Mouse (Mus musculus): ENCODE data around the gene Adgrg2. TPM values are rescaled to one million over a fixed set of nuclear protein-coding genes. Genes with fewer than 3 reads are reported as not detected.

Adgrg2 gene
- total and polyA plus RNA-seq, 3 experiments: not detected

DNA sequence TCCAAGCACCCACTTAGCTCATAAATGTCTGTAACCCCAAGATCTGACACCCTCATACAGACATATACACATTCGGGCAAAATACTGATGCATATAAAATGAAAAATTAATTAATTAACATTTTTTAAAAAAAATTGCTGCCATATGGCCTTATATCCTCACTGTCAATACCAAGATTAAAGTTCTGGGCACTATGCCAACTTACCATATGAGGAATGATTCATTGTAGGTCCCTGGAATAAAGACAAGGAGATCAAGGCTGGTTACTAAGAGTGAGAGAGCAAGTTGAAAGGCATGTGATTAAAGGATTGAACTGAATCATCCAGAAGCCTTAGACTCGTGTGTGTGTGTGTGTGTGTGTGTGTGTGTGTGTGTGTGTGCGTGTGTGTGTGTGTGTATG lies 103.8 kb downstream of the Adgrg2 start:
- TF ChIP-seq CHD2 (IDR thresholded peaks at IDR 0.05; ENCODE audit: low read length) (no peak), MEF2A (IDR thresholded peaks at IDR 0.05; ENCODE audit: borderline replicate concordance, low read depth, low read length) (no peak), MAX (IDR thresholded peaks at IDR 0.05; ENCODE audit: low read length) (no peak), NRF1 (IDR thresholded peaks at IDR 0.05; ENCODE audit: low read depth, low read length) (no peak), SIN3A (IDR thresholded peaks at IDR 0.05; ENCODE audit: low read length) (no peak), GABPA (IDR thresholded peaks at IDR 0.05; ENCODE audit: insufficient replicate concordance, low read depth, low read length) (no peak), ZMIZ1 (IDR thresholded peaks at IDR 0.05; ENCODE audit: low read depth, low read length) (no peak), UBTF (IDR thresholded peaks at IDR 0.05; ENCODE audit: low read depth, low read length) (no peak), KAT2A (IDR thresholded peaks at IDR 0.05; ENCODE audit: insufficient replicate concordance, low read length) (no peak), E2F4 (IDR thresholded peaks at IDR 0.05; ENCODE audit: insufficient replicate concordance, low read depth, low read length) (no peak), TBP (conservative IDR thresholded peaks at IDR 0.05; ENCODE audit: low read depth, low read length) (no peak), USF2 (conservative IDR thresholded peaks at IDR 0.05; ENCODE audit: low read depth, low read length) (no peak), ZC3H11A (IDR thresholded peaks at IDR 0.05; ENCODE audit: low read depth, low read length) (no peak)
- Histone ChIP-seq H3K79me2 (replicated peaks; ENCODE audit: control insufficient read depth, extremely low read depth, insufficient read depth, poor library complexity, severe bottlenecking) (no peaks in the 10 kb centered on the region), H3K36me3 (replicated peaks in 1 of 2; ENCODE audit: control insufficient read depth in 1 of 2, insufficient read depth in 1 of 2, low read length in 1 of 2) (no peaks in the 10 kb centered on the region), H3K4me1 (ENCODE audit: control insufficient read depth in 1 of 2, insufficient read depth in 2 of 2) (no peaks in the 10 kb centered on the region), H3K27me3 (replicated peaks) (no peaks in the 10 kb centered on the region), H3K4me2 (ENCODE audit: insufficient read depth, low read depth, poor library complexity, severe bottlenecking) (no peak overlapping the region), H3K27ac (ENCODE audit: insufficient read depth, low read depth) (no peak overlapping the region), H3K9me3 (replicated peaks; ENCODE audit: low read length) (no peaks in the 10 kb centered on the region), H3K9ac (ENCODE audit: insufficient read depth, low read depth) (no peak overlapping the region), H3K4me3 (replicated peaks in 1 of 3; ENCODE audit: low read depth in 2 of 3, low read length in 2 of 3, poor library complexity in 1 of 3) (no peak overlapping the region)
- dilution Hi-C loops (cut with MboI; ENCODE audit: extremely low pct_ligation_motif_present, extremely low pct_unique_long_range_greater_than_20kb, low sequenced_read_pairs) (no loop called here), in situ Hi-C loops (cut with MboI; ENCODE audit: low pct_ligation_motif_present, low pct_unique_long_range_greater_than_20kb, low sequenced_read_pairs) (no loop called here)
- DNase-seq (ENCODE audit: extremely low read depth): no peak

DNA sequence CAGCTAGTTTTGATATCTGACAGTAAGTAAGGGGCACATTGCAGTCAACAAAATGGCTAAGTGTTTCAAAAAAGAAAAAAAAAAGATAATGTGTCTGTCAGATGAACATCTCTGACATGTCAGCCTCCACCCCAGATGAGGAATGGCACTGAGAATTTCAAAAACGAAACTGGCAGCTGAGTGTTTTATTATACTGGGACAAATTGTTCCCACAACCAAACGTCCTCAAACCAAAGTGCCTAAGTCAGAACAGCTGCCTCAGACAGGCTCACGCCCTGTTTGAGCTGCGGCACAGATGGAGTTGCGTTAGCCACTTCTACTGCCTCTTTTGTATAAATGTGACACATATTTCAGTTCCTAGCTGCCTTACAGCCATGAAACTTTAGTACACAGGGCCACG lies 104.4 kb downstream of the Adgrg2 start:
- in situ Hi-C loops (cut with MboI; ENCODE audit: low pct_ligation_motif_present, low pct_unique_long_range_greater_than_20kb, low sequenced_read_pairs): no loop called here
- dilution Hi-C loops (cut with MboI; ENCODE audit: extremely low pct_ligation_motif_present, extremely low pct_unique_long_range_greater_than_20kb, low sequenced_read_pairs): no loop called here

DNA sequence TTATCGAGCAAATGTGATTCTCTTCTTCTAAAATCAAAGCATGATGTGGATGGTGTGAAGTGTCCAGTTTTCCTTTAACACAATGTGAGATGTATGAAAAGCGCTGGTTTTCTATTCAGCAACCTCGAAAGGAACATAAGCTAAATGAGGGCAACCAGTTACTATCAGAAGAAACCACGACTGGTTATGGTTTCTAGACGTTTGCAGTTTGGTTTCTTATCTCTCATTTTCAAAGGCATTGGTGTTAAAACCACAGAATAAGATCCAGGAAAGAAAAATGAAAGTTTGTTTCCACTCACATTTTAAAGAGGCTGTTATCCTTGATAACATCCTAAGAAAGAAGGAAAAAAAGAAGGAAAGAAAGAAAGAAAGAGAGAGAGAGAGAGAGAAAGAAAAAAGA lies 106.0 kb downstream of the Adgrg2 start:
- no peaks in the 10 kb centered on the region for H3K36me3 ChIP-seq (replicated peaks in 1 of 2; ENCODE audit: control insufficient read depth in 1 of 2, insufficient read depth in 1 of 2, low read length in 1 of 2)
- no peaks in the 10 kb centered on the region for H3K9me3 ChIP-seq (replicated peaks; ENCODE audit: low read length)
- H3K79me2 ChIP-seq (replicated peaks; ENCODE audit: control insufficient read depth, extremely low read depth, insufficient read depth, poor library complexity, severe bottlenecking): no peaks in the 10 kb centered on the region
- dilution Hi-C loops (cut with MboI; ENCODE audit: extremely low pct_ligation_motif_present, extremely low pct_unique_long_range_greater_than_20kb, low sequenced_read_pairs) (no loop called here), in situ Hi-C loops (cut with MboI; ENCODE audit: low pct_ligation_motif_present, low pct_unique_long_range_greater_than_20kb, low sequenced_read_pairs) (no loop called here)
- DNase-seq (ENCODE audit: extremely low read depth): no peak
- no peaks in the 10 kb centered on the region for H3K27me3 ChIP-seq (replicated peaks)
- no peak overlapping the region for H3K4me3 ChIP-seq (replicated peaks in 1 of 3; ENCODE audit: low read depth in 2 of 3, low read length in 2 of 3, poor library complexity in 1 of 3)
- no peak overlapping the region for H3K4me2 ChIP-seq (ENCODE audit: insufficient read depth, low read depth, poor library complexity, severe bottlenecking)
- H3K9ac ChIP-seq (ENCODE audit: insufficient read depth, low read depth): no peak overlapping the region
- H3K27ac ChIP-seq (ENCODE audit: insufficient read depth, low read depth): no peak overlapping the region
- TF ChIP-seq CHD2 (IDR thresholded peaks at IDR 0.05; ENCODE audit: low read length) (no peak), JUND (conservative IDR thresholded peaks at IDR 0.05; ENCODE audit: low read depth, low read length) (no peak), USF1 (IDR thresholded peaks at IDR 0.05; ENCODE audit: low read depth, low read length) (no peak), PAX5 (IDR thresholded peaks at IDR 0.05; ENCODE audit: low read length) (no peak)
- no peaks in the 10 kb centered on the region for H3K4me1 ChIP-seq (ENCODE audit: control insufficient read depth in 1 of 2, insufficient read depth in 2 of 2)

More for the DNA sequence above, 104.4 kb downstream of the Adgrg2 start:
- Histone ChIP-seq H3K9me3 (replicated peaks; ENCODE audit: low read length) (no peaks in the 10 kb centered on the region), H3K4me1 (ENCODE audit: control insufficient read depth in 1 of 2, insufficient read depth in 2 of 2) (no peaks in the 10 kb centered on the region), H3K4me3 (replicated peaks in 1 of 3; ENCODE audit: low read depth in 2 of 3, low read length in 2 of 3, poor library complexity in 1 of 3) (no peak overlapping the region), H3K27me3 (replicated peaks) (no peaks in the 10 kb centered on the region), H3K4me2 (ENCODE audit: insufficient read depth, low read depth, poor library complexity, severe bottlenecking) (no peak overlapping the region), H3K27ac (ENCODE audit: insufficient read depth, low read depth) (no peak overlapping the region), H3K9ac (ENCODE audit: insufficient read depth, low read depth) (no peak overlapping the region), H3K36me3 (replicated peaks in 1 of 2; ENCODE audit: control insufficient read depth in 1 of 2, insufficient read depth in 1 of 2, low read length in 1 of 2) (no peaks in the 10 kb centered on the region), H3K79me2 (replicated peaks; ENCODE audit: control insufficient read depth, extremely low read depth, insufficient read depth, poor library complexity, severe bottlenecking) (no peaks in the 10 kb centered on the region)
- no peak for TF ChIP-seq IRF4 (IDR thresholded peaks at IDR 0.05; ENCODE audit: low read depth, low read length)
- TF ChIP-seq NELFE (IDR thresholded peaks at IDR 0.05; ENCODE audit: low read depth, low read length): no peak
- no peak for TF ChIP-seq BHLHE40 (IDR thresholded peaks at IDR 0.05; ENCODE audit: low read depth, low read length)
- DNase-seq (ENCODE audit: extremely low read depth): no peak
